Mouse (Mus musculus) stomach, embryonic 14.5 days (tissue): ENCODE data around the gene Pradc1. TPM values are rescaled to one million over a fixed set of nuclear protein-coding genes. Genes with fewer than 3 reads are reported as not detected.
"Not testable (repeated sequence)": the region's sequence is repeated elsewhere in the genome, so short reads cannot be mapped to it uniquely, and the experiment has no call there.

Source experiments
- ATAC-seq: fragments of 200-750 bp; cut with Nextera tagmentation; 2 replicates; pipeline ENCODE4 v1.8.0; 2017; ENCODE audit warnings: low read depth, moderate TSS enrichment; ENCODE audit not compliant: insufficient number of reproducible peaks, insufficient read depth, low FRiP score
- H3K27ac ChIP-seq: fragments of 300-500 bp; sonication (generic); 2 replicates; pipeline ENCODE4 v1.5.1; 2014; ENCODE audit warnings: mild to moderate bottlenecking, low read length, moderate library complexity, mixed read lengths
- H3K27me3 ChIP-seq: fragments of 300-500 bp; sonication (generic); 2 replicates; pipeline ENCODE4 v1.6.1; 2014; ENCODE audit warnings: low read length, control low read depth, mixed read lengths; ENCODE audit not compliant: control insufficient read depth, insufficient read depth
- H3K36me3 ChIP-seq: fragments of 300-500 bp; sonication (generic); 2 replicates; pipeline ENCODE4 v1.6.1; 2014; ENCODE audit warnings: mild to moderate bottlenecking, control low read depth, low read length, moderate library complexity, mixed read lengths; ENCODE audit not compliant: control insufficient read depth, insufficient read depth
- H3K4me1 ChIP-seq: fragments of 300-500 bp; sonication (generic); 2 replicates; pipeline ENCODE4 v1.6.1; 2014; ENCODE audit warnings: low read length, control low read depth, mixed read lengths; ENCODE audit not compliant: control insufficient read depth, insufficient read depth
- H3K4me2 ChIP-seq: fragments of 300-500 bp; sonication (generic); replicated peaks from 2 replicates; pipeline ENCODE4 v1.6.1; 2014; ENCODE audit warnings: low read depth, low read length, control low read depth
- H3K4me3 ChIP-seq: fragments of 300-500 bp; sonication (generic); 2 replicates; pipeline ENCODE4 v1.5.1; 2014; ENCODE audit warnings: low read depth, low read length, control low read depth
- H3K9ac ChIP-seq: fragments of 300-500 bp; sonication (generic); replicated peaks from 2 replicates; pipeline ENCODE4 v1.6.1; 2014; ENCODE audit warnings: low read depth, mild to moderate bottlenecking, control low read depth, low read length, moderate library complexity, mixed read lengths
- H3K9me3 ChIP-seq: fragments of 300-500 bp; sonication (generic); 2 replicates; pipeline ENCODE4 v1.6.1; 2016; ENCODE audit warnings: low read depth, low read length, control low read depth; ENCODE audit not compliant: control insufficient read depth
- WGBS: fragments of 180-500 bp; shearing (Covaris S2); extraction: QIAGEN DNeasy Blood & Tissue Kit; methylation state at CpG from one replicate; pipeline ENCODE4 v1.1.7; 2014; 5-methylcytosine and 5-hydroxymethylcytosine counted together
- polyA plus RNA-seq: library from polyadenylated mRNA; unstranded; fragments of >200 nt; fragmentation: Nextera tagmentation; extraction: Ambion mirVana; gene quantifications from 2 replicates; pipeline ENCODE4 v1.2.1, GENCODE M21; 2014

Gene Pradc1
- polyA plus RNA-seq, 1 experiment from 2014 or later: 25.2 TPM

DNA sequence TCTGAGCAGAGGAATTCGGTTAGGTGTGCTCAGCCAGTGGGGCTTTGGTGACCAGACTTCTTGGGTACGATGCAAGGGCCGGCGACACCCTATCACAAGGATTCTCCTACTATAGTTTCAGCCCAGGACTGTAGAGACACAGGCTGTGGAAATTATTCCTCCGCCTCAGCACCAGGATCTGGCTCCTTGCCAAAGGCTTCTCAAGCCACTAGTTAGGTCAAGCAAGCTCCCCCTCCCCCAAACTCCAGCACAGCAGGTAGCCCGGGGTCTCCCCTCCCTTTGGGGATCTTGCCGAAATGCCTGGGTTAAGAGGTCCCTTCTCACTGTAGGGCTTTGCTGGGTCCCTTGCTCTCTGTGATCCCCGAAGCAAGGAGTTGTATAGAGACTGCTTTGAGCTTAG lies 20.2 kb upstream of the Pradc1 start:
- no peaks in the 10 kb centered on the region for H3K27me3 ChIP-seq
- H3K36me3 ChIP-seq: peaks cover 22% of the 10 kb centered on the region
- no peak; the same call in 1 of the 2 replicates for ATAC-seq
- H3K4me3 ChIP-seq: no peak overlapping the region
- no peaks in the 10 kb centered on the region for H3K9me3 ChIP-seq
- H3K9ac ChIP-seq: no peak overlapping the region
- H3K4me1 ChIP-seq: no peaks in the 10 kb centered on the region
- no peak overlapping the region for H3K27ac ChIP-seq
- H3K4me2 ChIP-seq: no peak overlapping the region
- 58% methylated on average over 8 of the region's 8 CpGs for WGBS

GRCm38 (mm10) chr6:85469660-85470430 lies 18.1 kb upstream of the Pradc1 start:
- H3K4me3 ChIP-seq: no peak overlapping the region
- no peaks in the 10 kb centered on the region for H3K9me3 ChIP-seq
- H3K4me1 ChIP-seq: no peaks in the 10 kb centered on the region
- H3K36me3 ChIP-seq: peaks cover 42% of the 10 kb centered on the region
- ATAC-seq: no peak
- no peak overlapping the region for H3K27ac ChIP-seq
- 75% methylated on average over 5 of the region's 5 CpGs for WGBS
- H3K9ac ChIP-seq: no peak overlapping the region
- H3K27me3 ChIP-seq: no peaks in the 10 kb centered on the region
- H3K4me2 ChIP-seq: no peak overlapping the region

GRCm38 (mm10) chr6:85465381-85465780 lies 13.6 kb upstream of the Pradc1 start:
- H3K36me3 ChIP-seq: peaks cover 85% of the 10 kb centered on the region
- no peak overlapping the region for H3K9ac ChIP-seq
- H3K27ac ChIP-seq: no peak overlapping the region
- H3K4me2 ChIP-seq: no peak overlapping the region
- H3K4me3 ChIP-seq: no peak overlapping the region
- no peaks in the 10 kb centered on the region for H3K9me3 ChIP-seq
- ATAC-seq: no peak
- no peaks in the 10 kb centered on the region for H3K27me3 ChIP-seq
- H3K4me1 ChIP-seq: no peaks in the 10 kb centered on the region

GRCm38 (mm10) chr6:85459621-85460020 lies 7.9 kb upstream of the Pradc1 start:
- 90% methylated on average over 2 of the region's 2 CpGs for WGBS

GRCm38 (mm10) chr6:85452816-85453215 lies 1.0 kb upstream of the Pradc1 start:
- no peaks in the 10 kb centered on the region for H3K36me3 ChIP-seq
- peak overlapping the region; percentile 84 for H3K4me3 ChIP-seq
- H3K27me3 ChIP-seq: no peaks in the 10 kb centered on the region
- ATAC-seq: no peak
- H3K27ac ChIP-seq: peak overlapping the region; percentile 93; the same call in 1 of the 2 replicates
- H3K4me1 ChIP-seq: peaks cover 10% of the 10 kb centered on the region; the same call in 1 of the 2 replicates
- peak overlapping the region; percentile 87 for H3K9ac ChIP-seq
- H3K9me3 ChIP-seq: no peaks in the 10 kb centered on the region
- peak overlapping the region; percentile 57 for H3K4me2 ChIP-seq
- WGBS: 7% methylated on average over 7 of the region's 7 CpGs

More at GRCm38 (mm10) chr6:85459621-85460020, 7.9 kb upstream of the Pradc1 start:
- Histone ChIP-seq H3K4me1 (no peaks in the 10 kb centered on the region), H3K9me3 (no peaks in the 10 kb centered on the region), H3K27me3 (no peaks in the 10 kb centered on the region), H3K9ac (no peak overlapping the region), H3K36me3 (peaks cover 54% of the 10 kb centered on the region), H3K4me2 (no peak overlapping the region), H3K27ac (no peak overlapping the region), H3K4me3 (no peak overlapping the region)
- ATAC-seq: no peak

- WGBS: under 1% methylated on average over 15 of the region's 15 CpGs
- peak overlapping the region; percentile 84 for H3K4me3 ChIP-seq
- H3K9ac ChIP-seq: peak overlapping the region; percentile 87
- H3K27me3 ChIP-seq: no peaks in the 10 kb centered on the region
- peak overlapping the region; percentile 93 for H3K27ac ChIP-seq
- no peaks in the 10 kb centered on the region for H3K36me3 ChIP-seq
- H3K4me2 ChIP-seq: peak overlapping the region; percentile 57
- H3K4me1 ChIP-seq: peaks cover 10% of the 10 kb centered on the region; the same call in 1 of the 2 replicates
- ATAC-seq: no peak
- no peaks in the 10 kb centered on the region for H3K9me3 ChIP-seq
These were observed 568 bp upstream of the Pradc1 start for GRCm38 (mm10) chr6:85452411-85452665.

DNA sequence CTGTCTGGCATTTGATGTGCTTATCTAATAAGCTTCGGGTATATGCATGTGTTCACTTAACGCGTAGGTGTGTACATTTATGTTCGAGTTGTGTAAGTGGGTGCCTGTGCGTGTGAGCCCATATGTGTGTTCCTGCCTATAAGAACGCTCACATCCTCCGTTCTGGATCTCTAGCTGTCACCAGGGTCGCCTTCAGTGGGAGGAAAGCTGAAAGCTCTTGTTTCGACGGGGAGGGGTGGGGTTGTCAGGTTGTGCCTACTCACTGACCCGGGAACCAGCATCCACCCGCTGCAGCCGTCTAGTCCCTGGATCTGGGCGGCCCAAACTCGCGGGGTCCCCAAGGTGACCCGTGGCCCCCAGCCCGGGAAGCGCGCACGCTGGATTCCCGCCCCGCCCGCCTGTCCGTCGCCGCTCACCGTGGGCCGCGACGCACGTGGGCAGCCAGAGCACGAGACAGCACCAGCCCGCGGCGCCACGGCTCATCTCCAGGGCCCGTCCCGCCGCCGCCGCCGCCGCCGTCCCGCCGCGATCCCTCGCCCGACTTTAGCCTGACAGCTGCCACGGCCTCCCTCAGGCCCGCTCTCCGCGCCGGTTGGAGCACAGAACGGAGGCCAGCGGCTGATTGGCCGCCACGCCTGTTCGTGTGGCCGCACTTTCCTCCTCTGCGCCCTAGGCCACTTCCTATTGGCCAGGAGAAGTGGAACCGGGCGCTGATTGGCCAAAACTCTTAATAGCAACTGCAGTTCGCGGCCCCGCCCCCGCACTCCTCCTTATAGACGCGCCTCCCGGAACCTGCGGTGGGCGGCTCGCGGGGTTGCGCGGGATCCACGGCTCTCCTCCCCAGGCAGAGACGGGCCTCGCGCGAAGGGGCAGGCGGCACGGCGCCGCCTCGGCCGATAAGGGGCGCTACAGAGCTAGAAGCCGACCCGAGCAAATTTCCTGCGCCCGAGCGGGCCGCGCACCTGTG lies 790 bp downstream of the Pradc1 start, which contains the start of gene Cct7:
Cct7 (plus strand) TSS at position 818 of the 967 bp plus-strand sequence.
- peak; percentile 95 for ATAC-seq
- Histone ChIP-seq H3K27ac (peak within 1 kb of the TSS; percentile 93), H3K9ac (peak within 1 kb of the TSS; percentile 87), H3K4me3 (peak within 1 kb of the TSS; percentile 84), H3K4me2 (peak within 1 kb of the TSS; percentile 87), H3K4me1 (peaks cover 10% of the 10 kb centered on the region; the same call in 1 of the 2 replicates), H3K9me3 (no peaks in the 10 kb centered on the region), H3K27me3 (no peaks in the 10 kb centered on the region), H3K36me3 (peaks cover 11% of the 10 kb centered on the region)
- 2% methylated on average over 96 of the region's 96 CpGs for WGBS

GRCm38 (mm10) chr6:85450140-85450539 lies 1.6 kb downstream of the Pradc1 start:
- H3K9me3 ChIP-seq, H3K27me3 ChIP-seq, H3K9ac ChIP-seq, H3K4me3 ChIP-seq, H3K27ac ChIP-seq, ATAC-seq: not testable (repeated sequence)
- Histone ChIP-seq H3K4me2 (peak overlapping the region; percentile 87; the same call in 1 of the 2 replicates), H3K36me3 (peaks cover 20% of the 10 kb centered on the region), H3K4me1 (peaks cover 10% of the 10 kb centered on the region; the same call in 1 of the 2 replicates)
- WGBS: 63% methylated on average over 1 of the region's 1 CpGs
